In genomic region chr7:113512527-113513285, GRCm38 (mm10) we compare ENCODE assay signal across 8 mouse cellular contexts. TPM values are rescaled to one million over a fixed set of nuclear protein-coding genes. Genes with fewer than 3 reads are reported as not detected.
DNase-seq lines count a peak whose midpoint lies in the region; ATAC-seq and TF ChIP-seq lines count a peak whose summit lies in the region.

No protein-coding gene starts in this region.

- no peaks in the 10 kb centered on the region for H3K27me3 ChIP-seq in testis, adult 2 months (ENCODE audit: control insufficient read depth, insufficient read depth, low read length)
- H3K27me3 ChIP-seq in midbrain, embryonic 15.5 days (replicated peaks) = no peaks in the 10 kb centered on the region

- H3K4me2 ChIP-seq in midbrain, embryonic 15.5 days = peak overlapping the region; percentile 81

- no peak for TF ChIP-seq CTCF in testis, adult 2 months (IDR thresholded peaks at IDR 0.05; ENCODE audit: control insufficient read depth, insufficient read depth, insufficient replicate concordance, low read depth, low read length)

- peak overlapping the region; percentile 41 for H3K9ac ChIP-seq in midbrain, embryonic 15.5 days

- peak; percentile 11 for ATAC-seq in inflammation-experienced regulatory T-cells, adult 6 months
- ATAC-seq in midbrain, embryonic 15.5 days (replicated peaks) = no peak

- WGBS in midbrain, embryonic 15.5 days = 18% methylated on average over 20 of the region's 20 CpGs

- no peaks in the 10 kb centered on the region for H3K9me3 ChIP-seq in midbrain, embryonic 15.5 days

- H3K27ac ChIP-seq in testis, adult 2 months (ENCODE audit: control insufficient read depth, insufficient read depth, low read depth, low read length) = peak overlapping the region; percentile 89
- peak overlapping the region; percentile 66 for H3K27ac ChIP-seq in midbrain, embryonic 15.5 days

- H3K4me1 ChIP-seq in testis, adult 2 months (ENCODE audit: control insufficient read depth, insufficient read depth, low read length) = peaks cover 7% of the 10 kb centered on the region; the same call in 1 of the 2 replicates
- H3K4me1 ChIP-seq in midbrain, embryonic 15.5 days = peaks cover 27% of the 10 kb centered on the region

- TF ChIP-seq POLR2A in testis, adult 2 months (IDR thresholded peaks at IDR 0.05; ENCODE audit: control insufficient read depth, low read depth, low read length) = no peak

- DNase-seq in cerebellum, adult 11-12 months = peak; percentile 20
- DNase-seq in cerebellum, postnatal 4 days (ENCODE audit: low spot score in 2 of 2) = no peak
- no peak for DNase-seq in testis, postnatal 10 days (ENCODE audit: low spot score)
- no peak for DNase-seq in left cerebral cortex, adult 9 months (ENCODE audit: low spot score in 2 of 2)
- DNase-seq in frontal cortex, adult 2 months (ENCODE audit: extremely low spot score in 1 of 2, low spot score in 1 of 2) = no peak

- no peaks in the 10 kb centered on the region for H3K36me3 ChIP-seq in testis, adult 2 months (ENCODE audit: control insufficient read depth, insufficient read depth, low read length)
- H3K36me3 ChIP-seq in midbrain, embryonic 15.5 days (replicated peaks) = no peaks in the 10 kb centered on the region

- H3K4me3 ChIP-seq in testis, adult 2 months (ENCODE audit: control insufficient read depth, low read depth, low read length) = peak overlapping the region; percentile 82
- H3K4me3 ChIP-seq in midbrain, embryonic 15.5 days = peak overlapping the region; percentile 97

RNA-seq across cellular contexts. Expression of gene Far1, which starts 0.9 kb away (rescaled TPM):
- 14.5 and 17.9 TPM in 2 replicates for polyA plus RNA-seq in testis, adult 2 months (2012; rRNA removed)
- 100 to 1,000 TPM in 1 of 3 experiments, 10 to 100 TPM in 2; 74.7 to 134 (median 82.4) TPM for polyA plus RNA-seq in inflammation-experienced regulatory T-cells, adult 6 months (2017; shearing (Covaris generic))
- 58.0 and 59.2 TPM in 2 replicates for polyA plus RNA-seq in midbrain, embryonic 15.5 days (2015; fragmentation: Nextera tagmentation; extraction: Ambion mirVana)
- polyA plus RNA-seq in frontal cortex, adult 2 months (2012; rRNA removed) = 83.6 and 84.1 TPM in 2 replicates
